Mouse (Mus musculus): ENCODE data around the gene Tulp2. TPM values are rescaled to one million over a fixed set of nuclear protein-coding genes. Genes with fewer than 3 reads are reported as not detected.

The Tulp2 gene
- polyA plus RNA-seq (2014; fragmentation: Illumina TruSeq; extraction: RNeasy Lipid Tissue Mini Kit (QIAGEN cat#74804); ENCODE audit: insufficient read depth, low read depth, low replicate concordance): not detected

GRCm38 (mm10) chr7:45481374-45481927, at the start of gene Tulp2:
TSS of gene Tulp2 (plus strand) at chr7:45481877.

GRCm38 (mm10) chr7:45434203-45435015, 47.3 kb upstream of the Tulp2 start, which contains the start of gene Gys1:
TSS of gene Gys1 (plus strand) at chr7:45434844.

GRCm38 (mm10) chr7:45437521-45438276, 44.0 kb upstream of the Tulp2 start, which contains the start of gene Ruvbl2:
TSS of gene Ruvbl2 (minus strand) at chr7:45438096.

GRCm38 (mm10) chr7:45459564-45460140, 22.0 kb upstream of the Tulp2 start, which contains the start of gene Ftl1:
TSS of gene Ftl1 (minus strand) at chr7:45459884.

GRCm38 (mm10) chr7:45466283-45467089, 15.2 kb upstream of the Tulp2 start, which contains the start of gene Bax:
TSS of gene Bax (minus strand) at chr7:45466898.

GRCm38 (mm10) chr7:45486761-45487415, 5.2 kb downstream of the Tulp2 start, which contains the start of gene Gm45808:
TSS of gene Gm45808 (minus strand) at chr7:45486811.

GRCm38 (mm10) chr7:45488293-45489204, 6.9 kb downstream of the Tulp2 start, which contains the start of gene Dhdh:
TSS of gene Dhdh (minus strand) at chr7:45488805.

GRCm38 (mm10) chr7:45509912-45510787, 28.5 kb downstream of the Tulp2 start, which contains the start of gene Nucb1:
TSS of gene Nucb1 (minus strand) at chr7:45510406.

GRCm38 (mm10) chr7:45525809-45526473, 44.3 kb downstream of the Tulp2 start, which contains the start of the genes Ppp1r15a and Plekha4:
TSS of gene Ppp1r15a (minus strand) at chr7:45526268.
TSS of gene Plekha4 (plus strand) at chr7:45526330.

GRCm38 (mm10) chr7:45554744-45555143, 73.1 kb downstream of the Tulp2 start, which contains the start of gene Hsd17b14:
TSS of gene Hsd17b14 (plus strand) at chr7:45554893.

GRCm38 (mm10) chr7:45570103-45570741, 88.5 kb downstream of the Tulp2 start, which contains the start of gene Bcat2:
TSS of gene Bcat2 (plus strand) at chr7:45570153.

Other genes with a start within 250 kb of the Tulp2 start
- 36.3 TPM for gene Cd37, start 242.8 kb upstream of the Tulp2 start, polyA plus RNA-seq (2014; fragmentation: Illumina TruSeq; extraction: RNeasy Lipid Tissue Mini Kit (QIAGEN cat#74804); ENCODE audit: insufficient read depth, low read depth, low replicate concordance)
- gene Slc6a16, start 240.8 kb upstream of the Tulp2 start, polyA plus RNA-seq (2014; fragmentation: Illumina TruSeq; extraction: RNeasy Lipid Tissue Mini Kit (QIAGEN cat#74804); ENCODE audit: insufficient read depth, low read depth, low replicate concordance): not detected
- gene Slc6a21, start 204.4 kb upstream of the Tulp2 start, polyA plus RNA-seq (2014; fragmentation: Illumina TruSeq; extraction: RNeasy Lipid Tissue Mini Kit (QIAGEN cat#74804); ENCODE audit: insufficient read depth, low read depth, low replicate concordance): not detected
- 26.8 TPM for gene Trpm4, start 148.1 kb upstream of the Tulp2 start, polyA plus RNA-seq (2014; fragmentation: Illumina TruSeq; extraction: RNeasy Lipid Tissue Mini Kit (QIAGEN cat#74804); ENCODE audit: insufficient read depth, low read depth, low replicate concordance)
- gene Hrc, start 146.6 kb upstream of the Tulp2 start, polyA plus RNA-seq (2014; fragmentation: Illumina TruSeq; extraction: RNeasy Lipid Tissue Mini Kit (QIAGEN cat#74804); ENCODE audit: insufficient read depth, low read depth, low replicate concordance): 4.6 TPM
- gene Ppfia3, start 114.9 kb upstream of the Tulp2 start, polyA plus RNA-seq (2014; fragmentation: Illumina TruSeq; extraction: RNeasy Lipid Tissue Mini Kit (QIAGEN cat#74804); ENCODE audit: insufficient read depth, low read depth, low replicate concordance): 0.80 TPM
- not detected for gene Lin7b, start 111.3 kb upstream of the Tulp2 start, polyA plus RNA-seq (2014; fragmentation: Illumina TruSeq; extraction: RNeasy Lipid Tissue Mini Kit (QIAGEN cat#74804); ENCODE audit: insufficient read depth, low read depth, low replicate concordance)
- gene Snrnp70, start 86.1 kb upstream of the Tulp2 start, polyA plus RNA-seq (2014; fragmentation: Illumina TruSeq; extraction: RNeasy Lipid Tissue Mini Kit (QIAGEN cat#74804); ENCODE audit: insufficient read depth, low read depth, low replicate concordance): 123 TPM
- not detected for gene Kcna7, start 76.2 kb upstream of the Tulp2 start, polyA plus RNA-seq (2014; fragmentation: Illumina TruSeq; extraction: RNeasy Lipid Tissue Mini Kit (QIAGEN cat#74804); ENCODE audit: insufficient read depth, low read depth, low replicate concordance)
- gene Ntf5, start 68.2 kb upstream of the Tulp2 start, polyA plus RNA-seq (2014; fragmentation: Illumina TruSeq; extraction: RNeasy Lipid Tissue Mini Kit (QIAGEN cat#74804); ENCODE audit: insufficient read depth, low read depth, low replicate concordance): 3.0 TPM
- gene Lhb, start 61.1 kb upstream of the Tulp2 start, polyA plus RNA-seq (2014; fragmentation: Illumina TruSeq; extraction: RNeasy Lipid Tissue Mini Kit (QIAGEN cat#74804); ENCODE audit: insufficient read depth, low read depth, low replicate concordance): 5.9 TPM
- gene Gys1, start 47.0 kb upstream of the Tulp2 start, polyA plus RNA-seq (2014; fragmentation: Illumina TruSeq; extraction: RNeasy Lipid Tissue Mini Kit (QIAGEN cat#74804); ENCODE audit: insufficient read depth, low read depth, low replicate concordance): 8.9 TPM
- 33.3 TPM for gene Ruvbl2, start 43.8 kb upstream of the Tulp2 start, polyA plus RNA-seq (2014; fragmentation: Illumina TruSeq; extraction: RNeasy Lipid Tissue Mini Kit (QIAGEN cat#74804); ENCODE audit: insufficient read depth, low read depth, low replicate concordance)
- 2,902 TPM for gene Ftl1, start 22.0 kb upstream of the Tulp2 start, polyA plus RNA-seq (2014; fragmentation: Illumina TruSeq; extraction: RNeasy Lipid Tissue Mini Kit (QIAGEN cat#74804); ENCODE audit: insufficient read depth, low read depth, low replicate concordance)
- gene Bax, start 15.0 kb upstream of the Tulp2 start, polyA plus RNA-seq (2014; fragmentation: Illumina TruSeq; extraction: RNeasy Lipid Tissue Mini Kit (QIAGEN cat#74804); ENCODE audit: insufficient read depth, low read depth, low replicate concordance): 93.3 TPM
- not detected for gene Gm45808, start 4.9 kb downstream of the Tulp2 start, polyA plus RNA-seq (2014; fragmentation: Illumina TruSeq; extraction: RNeasy Lipid Tissue Mini Kit (QIAGEN cat#74804); ENCODE audit: insufficient read depth, low read depth, low replicate concordance)
- 5.0 TPM for gene Dhdh, start 6.9 kb downstream of the Tulp2 start, polyA plus RNA-seq (2014; fragmentation: Illumina TruSeq; extraction: RNeasy Lipid Tissue Mini Kit (QIAGEN cat#74804); ENCODE audit: insufficient read depth, low read depth, low replicate concordance)
- gene Nucb1, start 28.5 kb downstream of the Tulp2 start, polyA plus RNA-seq (2014; fragmentation: Illumina TruSeq; extraction: RNeasy Lipid Tissue Mini Kit (QIAGEN cat#74804); ENCODE audit: insufficient read depth, low read depth, low replicate concordance): 134 TPM
- 62.8 TPM for gene Ppp1r15a, start 44.4 kb downstream of the Tulp2 start, polyA plus RNA-seq (2014; fragmentation: Illumina TruSeq; extraction: RNeasy Lipid Tissue Mini Kit (QIAGEN cat#74804); ENCODE audit: insufficient read depth, low read depth, low replicate concordance)
- gene Plekha4, start 44.5 kb downstream of the Tulp2 start, polyA plus RNA-seq (2014; fragmentation: Illumina TruSeq; extraction: RNeasy Lipid Tissue Mini Kit (QIAGEN cat#74804); ENCODE audit: insufficient read depth, low read depth, low replicate concordance): 5.7 TPM
- gene Hsd17b14, start 73.0 kb downstream of the Tulp2 start, polyA plus RNA-seq (2014; fragmentation: Illumina TruSeq; extraction: RNeasy Lipid Tissue Mini Kit (QIAGEN cat#74804); ENCODE audit: insufficient read depth, low read depth, low replicate concordance): 0.54 TPM
- gene Bcat2, start 88.3 kb downstream of the Tulp2 start, polyA plus RNA-seq (2014; fragmentation: Illumina TruSeq; extraction: RNeasy Lipid Tissue Mini Kit (QIAGEN cat#74804); ENCODE audit: insufficient read depth, low read depth, low replicate concordance): 43.0 TPM
- gene Fgf21, start 133.6 kb downstream of the Tulp2 start, polyA plus RNA-seq (2014; fragmentation: Illumina TruSeq; extraction: RNeasy Lipid Tissue Mini Kit (QIAGEN cat#74804); ENCODE audit: insufficient read depth, low read depth, low replicate concordance): not detected
- gene Fut1, start 135.4 kb downstream of the Tulp2 start, polyA plus RNA-seq (2014; fragmentation: Illumina TruSeq; extraction: RNeasy Lipid Tissue Mini Kit (QIAGEN cat#74804); ENCODE audit: insufficient read depth, low read depth, low replicate concordance): not detected
- 0.38 TPM for gene Izumo1, start 139.9 kb downstream of the Tulp2 start, polyA plus RNA-seq (2014; fragmentation: Illumina TruSeq; extraction: RNeasy Lipid Tissue Mini Kit (QIAGEN cat#74804); ENCODE audit: insufficient read depth, low read depth, low replicate concordance)
- gene Rasip1, start 145.6 kb downstream of the Tulp2 start, polyA plus RNA-seq (2014; fragmentation: Illumina TruSeq; extraction: RNeasy Lipid Tissue Mini Kit (QIAGEN cat#74804); ENCODE audit: insufficient read depth, low read depth, low replicate concordance): 47.4 TPM
- 1.9 TPM for gene Mamstr, start 158.1 kb downstream of the Tulp2 start, polyA plus RNA-seq (2014; fragmentation: Illumina TruSeq; extraction: RNeasy Lipid Tissue Mini Kit (QIAGEN cat#74804); ENCODE audit: insufficient read depth, low read depth, low replicate concordance)
- gene Fut2, start 184.5 kb downstream of the Tulp2 start, polyA plus RNA-seq (2014; fragmentation: Illumina TruSeq; extraction: RNeasy Lipid Tissue Mini Kit (QIAGEN cat#74804); ENCODE audit: insufficient read depth, low read depth, low replicate concordance): 0.20 TPM
- 0.75 TPM for gene Ntn5, start 202.1 kb downstream of the Tulp2 start, polyA plus RNA-seq (2014; fragmentation: Illumina TruSeq; extraction: RNeasy Lipid Tissue Mini Kit (QIAGEN cat#74804); ENCODE audit: insufficient read depth, low read depth, low replicate concordance)
- 0.90 TPM for gene Sec1, start 212.5 kb downstream of the Tulp2 start, polyA plus RNA-seq (2014; fragmentation: Illumina TruSeq; extraction: RNeasy Lipid Tissue Mini Kit (QIAGEN cat#74804); ENCODE audit: insufficient read depth, low read depth, low replicate concordance)
- gene Car11, start 218.0 kb downstream of the Tulp2 start, polyA plus RNA-seq (2014; fragmentation: Illumina TruSeq; extraction: RNeasy Lipid Tissue Mini Kit (QIAGEN cat#74804); ENCODE audit: insufficient read depth, low read depth, low replicate concordance): 1.7 TPM
- gene Dbp, start 223.2 kb downstream of the Tulp2 start, polyA plus RNA-seq (2014; fragmentation: Illumina TruSeq; extraction: RNeasy Lipid Tissue Mini Kit (QIAGEN cat#74804); ENCODE audit: insufficient read depth, low read depth, low replicate concordance): 6.5 TPM
- gene Rpl18, start 233.6 kb downstream of the Tulp2 start, polyA plus RNA-seq (2014; fragmentation: Illumina TruSeq; extraction: RNeasy Lipid Tissue Mini Kit (QIAGEN cat#74804); ENCODE audit: insufficient read depth, low read depth, low replicate concordance): 1,283 TPM
- 16.2 TPM for gene Sphk2, start 236.1 kb downstream of the Tulp2 start, polyA plus RNA-seq (2014; fragmentation: Illumina TruSeq; extraction: RNeasy Lipid Tissue Mini Kit (QIAGEN cat#74804); ENCODE audit: insufficient read depth, low read depth, low replicate concordance)
- gene Fam83e, start 239.3 kb downstream of the Tulp2 start, polyA plus RNA-seq (2014; fragmentation: Illumina TruSeq; extraction: RNeasy Lipid Tissue Mini Kit (QIAGEN cat#74804); ENCODE audit: insufficient read depth, low read depth, low replicate concordance): 3.8 TPM
- not detected for gene Spaca4, start 243.9 kb downstream of the Tulp2 start, polyA plus RNA-seq (2014; fragmentation: Illumina TruSeq; extraction: RNeasy Lipid Tissue Mini Kit (QIAGEN cat#74804); ENCODE audit: insufficient read depth, low read depth, low replicate concordance)